Mouse (Mus musculus): ENCODE measurements at regions not wholly inside any gene's neighbourhood (a gene's known extent, or its start where the extent isn't known, plus 50 kb on each side); places are given as distances from the start of the nearest gene placed in this dataset.

DNA sequence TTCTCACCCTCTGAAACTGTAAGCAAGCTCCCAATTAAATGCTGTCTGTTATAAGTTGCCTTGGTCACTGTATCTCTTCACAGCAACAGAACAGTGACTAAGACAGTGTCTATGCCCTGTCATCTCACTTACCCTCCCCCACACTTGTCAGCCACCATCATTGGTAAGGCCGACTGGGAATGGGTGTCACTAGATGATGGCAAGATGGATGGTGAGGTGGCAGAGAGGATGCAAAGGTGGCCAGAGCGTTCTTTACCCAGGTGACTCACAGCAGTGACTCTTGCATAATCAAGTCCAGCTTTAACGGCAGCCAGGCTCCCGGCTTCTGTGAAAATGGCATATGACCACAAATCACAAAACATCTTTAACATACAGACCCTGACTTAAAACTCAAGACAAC is 91.9 kb downstream of the Nufip1 start:
- TF ChIP-seq CTCF (IDR thresholded peaks at IDR 0.05; ENCODE audit: low read depth): no peak
- no peak for TF ChIP-seq EP300 (optimal IDR thresholded peaks at IDR 0.05)

Data from stomach, postnatal 0 days (tissue).